Mouse (Mus musculus) forebrain, embryonic 11.5 days (tissue): ENCODE results near the gene Csnk1d. TPM values are rescaled to one million over a fixed set of nuclear protein-coding genes. Genes with fewer than 3 reads are reported as not detected.
A peak's percentile ranks its signal among the peaks of the same experiment; 100 is the strongest.

ENCODE experiments used
- ATAC-seq: fragments of 200-750 bp; cut with Nextera tagmentation; replicated peaks from 2 replicates; pipeline ENCODE4 v1.8.0; 2017; ENCODE audit warnings: moderate TSS enrichment; ENCODE audit not compliant: low FRiP score
- DNase-seq: peaks from one replicate; pipeline ENCODE4 v3.0.0-alpha.2; 2017; ENCODE audit warnings: low spot score
- H3K27ac ChIP-seq: fragments of 300-500 bp; sonication (generic); 2 replicates; pipeline ENCODE4 v1.5.1; 2014; ENCODE audit warnings: low read depth, low read length
- H3K27me3 ChIP-seq: fragments of 300-500 bp; sonication (generic); 2 replicates; pipeline ENCODE4 v1.6.1; 2014; ENCODE audit warnings: mild to moderate bottlenecking, low read length, mixed read lengths; ENCODE audit not compliant: control insufficient read depth, insufficient read depth
- H3K36me3 ChIP-seq: fragments of 300-500 bp; sonication (generic); 2 replicates; pipeline ENCODE4 v1.6.1; 2014; ENCODE audit warnings: mild to moderate bottlenecking, low read length, moderate library complexity, mixed read lengths; ENCODE audit not compliant: control insufficient read depth, insufficient read depth
- H3K4me1 ChIP-seq: fragments of 300-500 bp; sonication (generic); replicated peaks from 2 replicates; pipeline ENCODE4 v1.6.1; 2014; ENCODE audit warnings: low read length, mixed read lengths; ENCODE audit not compliant: control insufficient read depth, insufficient read depth
- H3K4me2 ChIP-seq: fragments of 300-500 bp; sonication (generic); 2 replicates; pipeline ENCODE4 v1.6.1; 2014; ENCODE audit warnings: low read depth, mild to moderate bottlenecking, low read length, moderate library complexity, mixed read lengths; ENCODE audit not compliant: severe bottlenecking
- H3K4me3 ChIP-seq: fragments of 300-500 bp; sonication (generic); 2 replicates; pipeline ENCODE4 v1.5.1; 2014; ENCODE audit warnings: low read depth, low read length
- H3K9ac ChIP-seq: fragments of 300-500 bp; sonication (generic); 2 replicates; pipeline ENCODE4 v1.6.1; 2014; ENCODE audit warnings: low read length
- H3K9me3 ChIP-seq: fragments of 300-500 bp; sonication (generic); 2 replicates; pipeline ENCODE4 v1.6.1; 2016; ENCODE audit warnings: low read length, mixed read lengths; ENCODE audit not compliant: control insufficient read depth
- WGBS: fragments of 180-500 bp; shearing (Covaris S2); extraction: QIAGEN DNeasy Blood & Tissue Kit; methylation state at CpG from one replicate; pipeline ENCODE4 v1.1.7; 2014; 5-methylcytosine and 5-hydroxymethylcytosine counted together
- polyA plus RNA-seq: library from polyadenylated mRNA; unstranded; fragments of >200 nt; fragmentation: Nextera tagmentation; extraction: Ambion mirVana; gene quantifications from 2 replicates; pipeline ENCODE4 v1.2.1, GENCODE M21; 2014

Gene Csnk1d
- 102 and 103 TPM in 2 replicates for polyA plus RNA-seq

DNA sequence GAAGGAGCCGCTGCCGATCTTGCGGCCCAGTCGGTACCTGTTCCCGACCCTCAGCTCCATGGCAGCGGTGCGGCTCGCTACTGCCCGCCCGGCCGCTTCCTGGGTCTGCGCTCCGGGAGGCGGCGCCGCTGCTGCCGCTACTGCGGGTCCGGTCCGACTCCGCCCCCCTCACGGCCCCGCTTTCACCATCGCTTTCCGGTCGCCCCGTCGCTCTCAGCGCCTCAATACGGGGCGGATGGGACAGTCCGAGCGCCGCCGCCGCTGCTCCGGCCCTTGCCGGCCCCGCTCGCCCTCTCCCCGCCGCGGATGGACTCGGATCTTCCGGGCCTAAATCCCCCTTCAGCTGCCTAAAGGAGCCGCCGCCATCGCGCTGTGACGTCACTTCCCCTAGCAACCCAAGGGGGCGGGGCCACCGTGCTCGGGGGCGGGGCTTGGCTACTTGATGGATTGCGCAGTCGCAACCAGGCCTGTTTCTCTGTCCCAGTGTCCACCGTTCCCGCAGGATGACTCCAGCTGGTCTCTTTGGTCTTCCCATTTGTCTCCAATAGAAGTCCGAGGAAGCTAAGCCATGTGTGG lies at the start of gene Csnk1d:
Gene Csnk1d, minus strand, starts transcription at position 380 of the 576 bp plus-strand sequence.
- no peaks in the 10 kb centered on the region for H3K9me3 ChIP-seq
- peak within 1 kb of the TSS; percentile 100 for H3K4me3 ChIP-seq
- H3K4me1 ChIP-seq, result peaks cover 14% of the 10 kb centered on the region
- H3K27ac ChIP-seq, result peak within 1 kb of the TSS; percentile 95
- H3K27me3 ChIP-seq, result no peaks in the 10 kb centered on the region
- no peaks in the 10 kb centered on the region; the same call in 1 of the 2 replicates for H3K36me3 ChIP-seq
- H3K4me2 ChIP-seq, result peak within 1 kb of the TSS; percentile 73
- peak; percentile 85 for ATAC-seq
- H3K9ac ChIP-seq, result peak within 1 kb of the TSS; percentile 100
- peak; percentile 100 for DNase-seq
- under 1% methylated on average over 51 of the region's 59 CpGs for WGBS

DNA sequence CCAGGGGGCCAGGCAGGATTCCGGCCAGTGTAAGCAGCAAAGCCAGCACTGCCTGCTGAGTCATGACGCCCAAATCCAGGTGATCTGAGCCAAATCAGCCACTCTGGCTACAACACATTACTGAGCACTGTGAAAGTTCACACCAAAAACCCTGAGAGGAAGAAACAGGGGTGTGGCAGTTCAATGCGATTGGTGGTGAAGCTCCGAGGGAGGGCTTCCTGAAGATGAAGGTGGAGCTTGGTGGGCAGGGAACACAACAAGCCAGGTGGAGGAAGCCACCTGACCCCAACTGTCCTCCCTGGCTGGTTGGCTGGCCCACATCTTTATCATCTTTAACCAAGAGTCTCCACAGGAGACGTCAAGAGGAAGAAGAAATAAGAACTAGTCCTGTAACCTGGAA lies 48.2 kb upstream of the Csnk1d start, which contains the start of gene Cd7:
Gene Cd7, minus strand, starts transcription at position 117 of the 400 bp plus-strand sequence.
- H3K9me3 ChIP-seq, result no peaks in the 10 kb centered on the region
- DNase-seq (peak; percentile 18), ATAC-seq (no peak)

DNA sequence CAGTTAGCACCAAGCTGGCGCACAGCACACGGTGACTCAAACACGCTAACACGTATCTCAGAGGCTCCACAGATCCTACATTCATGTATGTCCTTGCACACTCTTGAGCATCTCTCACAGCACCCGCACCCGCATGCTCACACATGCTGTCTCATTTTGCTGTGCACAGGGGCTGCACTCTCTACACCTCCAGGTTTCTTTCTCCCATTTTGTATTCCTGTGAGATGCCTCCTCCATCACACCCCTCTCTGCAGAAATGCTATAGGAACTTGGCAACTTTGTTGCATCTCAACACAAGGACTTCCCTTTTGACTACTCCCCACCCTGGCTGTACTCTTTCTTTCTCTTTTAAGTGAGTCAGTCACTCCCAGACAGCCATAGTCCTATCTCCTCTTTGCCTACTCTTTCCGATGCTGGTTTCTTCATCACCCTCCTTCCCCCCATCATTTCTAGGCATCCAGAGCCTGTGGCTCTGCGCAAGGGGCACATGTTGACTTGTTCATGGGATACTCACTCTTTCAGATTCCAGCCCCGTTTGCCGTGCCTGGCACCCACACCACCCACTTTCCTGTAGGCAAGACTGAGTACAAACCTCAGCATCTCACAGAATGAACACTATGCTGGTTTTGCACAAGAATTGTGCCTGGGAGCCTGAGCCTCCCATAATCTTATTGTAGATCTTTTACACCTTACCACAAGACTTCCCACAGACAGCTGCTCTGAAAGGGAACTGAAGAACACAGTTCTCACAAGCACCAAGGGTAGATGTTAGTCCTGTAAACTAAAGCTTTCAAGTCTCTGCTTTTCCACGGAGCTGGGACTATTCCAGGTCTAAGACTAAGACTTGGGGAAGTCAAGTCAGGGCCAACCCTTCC lies 47.5 kb upstream of the Csnk1d start:
- Histone ChIP-seq H3K4me3 (no peak overlapping the region), H3K27ac (no peak overlapping the region), H3K9ac (no peak overlapping the region), H3K9me3 (no peaks in the 10 kb centered on the region), H3K4me1 (no peaks in the 10 kb centered on the region), H3K27me3 (no peaks in the 10 kb centered on the region; the same call in 1 of the 2 replicates), H3K4me2 (no peak overlapping the region), H3K36me3 (no peaks in the 10 kb centered on the region)
- peak; percentile 32 for DNase-seq
- ATAC-seq, result no peak
- 93% methylated on average over 11 of the region's 11 CpGs for WGBS

More for the DNA sequence above, 48.2 kb upstream of the Csnk1d start, which contains the start of gene Cd7:
- Histone ChIP-seq H3K27ac (no peak within 1 kb of the TSS), H3K4me2 (no peak within 1 kb of the TSS), H3K4me1 (no peaks in the 10 kb centered on the region), H3K4me3 (no peak within 1 kb of the TSS), H3K9ac (no peak within 1 kb of the TSS), H3K36me3 (no peaks in the 10 kb centered on the region), H3K27me3 (no peaks in the 10 kb centered on the region; the same call in 1 of the 2 replicates)
- 79% methylated on average over 5 of the region's 5 CpGs for WGBS

DNA sequence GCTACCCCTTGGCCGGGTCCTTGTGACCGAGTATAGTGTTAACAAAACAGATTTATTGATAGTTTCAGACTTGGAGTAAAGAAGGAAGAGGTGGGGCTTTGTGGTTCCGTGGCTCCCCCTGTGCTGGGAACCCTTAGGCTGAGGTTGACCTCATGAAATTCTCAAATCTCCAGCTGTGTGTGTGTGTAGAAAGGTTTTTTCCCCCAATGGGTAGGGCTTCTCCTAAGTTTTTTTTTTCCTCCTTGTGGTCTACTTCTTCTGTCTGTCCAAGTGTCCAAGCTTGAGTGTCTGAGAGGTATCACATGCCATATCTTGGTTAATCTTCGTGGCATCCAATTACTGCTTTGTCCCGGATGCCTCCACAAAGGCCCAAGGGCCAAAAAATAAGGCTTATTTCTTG lies 42.0 kb upstream of the Csnk1d start:
- Histone ChIP-seq H3K9ac (no peak overlapping the region), H3K4me1 (no peaks in the 10 kb centered on the region), H3K27me3 (no peaks in the 10 kb centered on the region), H3K36me3 (no peaks in the 10 kb centered on the region), H3K4me2 (no peak overlapping the region), H3K27ac (no peak overlapping the region), H3K4me3 (no peak overlapping the region), H3K9me3 (no peaks in the 10 kb centered on the region)
- DNase-seq (no peak), ATAC-seq (no peak)
- 82% methylated on average over 5 of the region's 5 CpGs for WGBS

DNA sequence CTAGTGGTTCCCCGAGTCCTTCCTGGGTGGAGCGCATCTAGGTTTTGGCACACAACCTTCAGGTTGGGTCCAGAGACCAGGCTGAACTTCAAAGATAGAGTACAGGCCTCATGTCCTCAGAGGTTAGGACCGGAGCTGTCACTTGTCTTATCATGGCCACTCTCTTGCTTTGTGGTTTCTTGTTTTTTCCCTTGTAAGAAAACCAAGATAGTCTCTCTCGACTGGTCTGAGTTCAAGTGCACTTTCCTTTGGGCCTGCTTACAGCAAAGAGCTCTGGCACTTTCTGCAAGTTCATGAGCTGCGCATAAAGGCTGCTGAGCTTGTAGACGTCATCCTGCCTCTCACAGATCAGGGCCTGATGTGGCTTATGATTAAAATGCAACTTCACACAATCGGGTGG lies 36.1 kb upstream of the Csnk1d start:
- Histone ChIP-seq H3K36me3 (no peaks in the 10 kb centered on the region), H3K4me3 (no peak overlapping the region), H3K9me3 (no peaks in the 10 kb centered on the region), H3K4me2 (no peak overlapping the region), H3K9ac (no peak overlapping the region), H3K27ac (no peak overlapping the region), H3K27me3 (no peaks in the 10 kb centered on the region), H3K4me1 (no peaks in the 10 kb centered on the region)
- DNase-seq (no peak), ATAC-seq (no peak)
- 91% methylated on average over 7 of the region's 7 CpGs for WGBS

DNA sequence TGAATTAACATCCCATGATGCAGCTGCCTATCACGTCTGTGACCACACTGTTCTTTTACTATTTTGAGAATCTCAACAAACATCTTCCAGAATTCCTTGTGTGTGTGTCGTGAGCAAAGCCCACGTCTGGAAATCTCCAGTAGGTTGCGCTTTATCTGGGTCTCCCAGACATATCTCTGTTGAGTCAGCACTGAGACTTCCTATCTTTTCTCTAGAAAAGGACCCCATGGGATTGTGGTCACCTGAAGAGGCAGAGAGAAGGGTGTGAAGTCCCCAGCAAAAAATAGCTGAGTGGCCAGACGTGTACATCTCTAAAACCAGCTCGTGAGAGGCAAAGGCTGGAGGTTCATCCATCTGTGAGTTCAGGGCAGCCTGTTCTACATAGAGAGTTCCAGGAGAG lies 33.0 kb upstream of the Csnk1d start:
- Histone ChIP-seq H3K27ac (no peak overlapping the region), H3K36me3 (no peaks in the 10 kb centered on the region), H3K4me3 (no peak overlapping the region), H3K4me1 (no peaks in the 10 kb centered on the region), H3K4me2 (no peak overlapping the region), H3K27me3 (no peaks in the 10 kb centered on the region), H3K9ac (no peak overlapping the region), H3K9me3 (no peaks in the 10 kb centered on the region)
- DNase-seq (no peak), ATAC-seq (no peak)
- 70% methylated on average over 6 of the region's 6 CpGs for WGBS

DNA sequence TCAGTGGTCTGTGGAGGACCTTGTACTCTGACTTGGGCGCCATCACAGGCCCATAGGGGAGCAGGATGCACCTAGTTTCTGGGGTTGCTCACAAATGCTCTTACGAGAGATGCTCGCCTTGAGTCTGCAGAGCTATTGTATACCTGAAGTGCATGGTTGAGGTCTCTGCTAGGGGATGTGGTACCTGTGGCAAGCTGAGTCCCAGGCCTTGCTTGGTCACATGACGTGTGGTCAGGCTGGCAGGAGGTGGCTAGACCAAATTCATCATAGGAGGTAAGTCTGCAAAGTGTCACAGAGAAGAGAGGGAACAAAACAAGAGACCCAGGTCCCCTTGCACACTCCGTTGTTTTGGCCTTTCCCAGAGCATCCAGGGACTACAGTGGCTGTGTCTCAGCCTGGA lies 28.4 kb upstream of the Csnk1d start:
- H3K4me2 ChIP-seq, result no peak overlapping the region

DNA sequence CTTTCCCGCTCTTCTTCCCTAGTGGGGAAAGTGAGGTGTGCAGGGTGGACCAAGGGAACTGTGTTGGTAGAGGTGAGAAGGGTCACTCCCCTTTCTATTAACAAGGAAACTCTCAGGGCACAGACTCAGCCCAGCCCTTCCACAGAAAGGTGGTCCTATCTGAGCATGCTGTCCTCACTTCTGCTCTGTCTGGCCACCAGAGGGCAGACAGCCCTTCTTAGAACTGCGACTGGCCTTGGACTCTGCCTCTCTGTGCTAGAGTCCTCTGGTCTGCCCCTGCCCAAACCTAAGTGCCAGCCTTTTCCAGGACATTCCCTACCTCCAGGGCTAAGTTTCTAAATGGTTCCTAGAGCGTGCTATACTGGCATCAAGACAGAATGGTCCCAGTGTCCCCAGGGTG lies 26.6 kb upstream of the Csnk1d start:
- DNase-seq, result peak; percentile 79
- Histone ChIP-seq H3K9me3 (no peaks in the 10 kb centered on the region), H3K27ac (no peak overlapping the region), H3K4me3 (no peak overlapping the region), H3K4me2 (no peak overlapping the region), H3K9ac (no peak overlapping the region), H3K27me3 (no peaks in the 10 kb centered on the region), H3K4me1 (no peaks in the 10 kb centered on the region), H3K36me3 (no peaks in the 10 kb centered on the region)
- ATAC-seq, result no peak
- WGBS, result 33% methylated on average over 3 of the region's 3 CpGs

More for the DNA sequence above, 28.4 kb upstream of the Csnk1d start:
- H3K36me3 ChIP-seq, result no peaks in the 10 kb centered on the region
- no peak for DNase-seq
- WGBS, result 85% methylated on average over 5 of the region's 5 CpGs
- H3K4me1 ChIP-seq, result no peaks in the 10 kb centered on the region
- no peaks in the 10 kb centered on the region for H3K9me3 ChIP-seq
- no peak overlapping the region for H3K27ac ChIP-seq
- H3K4me3 ChIP-seq, result no peak overlapping the region
- H3K27me3 ChIP-seq, result no peaks in the 10 kb centered on the region
- ATAC-seq, result no peak
- H3K9ac ChIP-seq, result no peak overlapping the region
